Mouse (Mus musculus): ENCODE results near the gene Ahnak2.

GRCm38 (mm10) chr12:112735896-112736635 is 66.4 kb downstream of the Ahnak2 start:
- no peak for TF ChIP-seq CTCF (IDR thresholded peaks at IDR 0.05; ENCODE audit: extremely low read depth, insufficient read depth, low read length)
- no peak for TF ChIP-seq POLR2A (IDR thresholded peaks at IDR 0.05; ENCODE audit: extremely low read depth, insufficient read depth, low read length)

Data from cortical plate, adult 2 months (tissue).